Mouse (Mus musculus): ENCODE measurements around the gene Ntn4.

GRCm38 (mm10) chr10:93630310-93630709 lies 10.2 kb upstream of the Ntn4 start:
- TF ChIP-seq CTCF (IDR thresholded peaks at IDR 0.05; ENCODE audit: low read depth, low read length) (no peak), GATA1 (IDR thresholded peaks at IDR 0.05; ENCODE audit: borderline replicate concordance, low read length) (no peak), POLR2AphosphoS5 (IDR thresholded peaks at IDR 0.05; ENCODE audit: insufficient replicate concordance, low read depth, low read length) (no peak), TAL1 (conservative IDR thresholded peaks at IDR 0.05; ENCODE audit: low read depth, low read length) (no peak)
